Mouse (Mus musculus) bone marrow macrophage, adult 2 months (primary cell): ENCODE measurements around the gene Tstd1.

Source experiments
- CTCF ChIP-seq: IDR thresholded peaks from 2 replicates; pipeline ENCODE4 v1.5.1; 2012; ENCODE audit warnings: low read depth, mild to moderate bottlenecking, low read length, moderate library complexity
- POLR2A ChIP-seq: IDR thresholded peaks from 2 replicates; pipeline ENCODE4 v1.6.1; 2012; ENCODE audit warnings: mild to moderate bottlenecking, low read depth, low read length, borderline replicate concordance

- TF ChIP-seq CTCF (no peak), POLR2A (no peak)
Measured at GRCm38 (mm10) chr1:171432158-171432557, 13.5 kb downstream of the Tstd1 start.
